Mouse (Mus musculus) MEL (cell line): ENCODE results near the gene Ifi206.

Source experiments
- BHLHE40 ChIP-seq: IDR thresholded peaks from 2 replicates; pipeline ENCODE4 v1.6.1; 2012; ENCODE audit warnings: low read depth, mild to moderate bottlenecking, inconsistent platforms, low read length, improper control_type of control experiment, borderline replicate concordance
- CTCF ChIP-seq, 3 experiments: IDR thresholded peaks in 2 of 3; conservative IDR thresholded peaks in 1 of 3; 2 replicates each; pipeline ENCODE4 v1.5.1; 2011 to 2012; ENCODE audit warnings: low read length in 3 of 3, low read depth in 2 of 3, mild to moderate bottlenecking in 2 of 3, improper control_type of control experiment in 1 of 3, inconsistent platforms in 1 of 3, mixed read lengths in 1 of 3, moderate library complexity in 1 of 3; ENCODE audit not compliant: control insufficient read depth in 1 of 3, insufficient read depth in 1 of 3, poor library complexity in 1 of 3, severe bottlenecking in 1 of 3
- POLR2A ChIP-seq, 2 experiments: IDR thresholded peaks; 2 replicates each; pipeline ENCODE4 v1.6.1; 2011 to 2012; ENCODE audit warnings: low read length in 2 of 2, mild to moderate bottlenecking in 2 of 2, control low read depth in 1 of 2, improper control_type of control experiment in 1 of 2, low read depth in 1 of 2, moderate library complexity in 1 of 2; ENCODE audit not compliant: control insufficient read depth in 1 of 2, insufficient read depth in 1 of 2, poor library complexity in 1 of 2

- no peak for TF ChIP-seq POLR2A (IDR thresholded peaks at IDR 0.05; ENCODE audit: control insufficient read depth in 1 of 2, insufficient read depth in 1 of 2, low read depth in 1 of 2, low read length in 2 of 2, poor library complexity in 1 of 2)
- TF ChIP-seq CTCF (IDR thresholded peaks at IDR 0.05 in 2 of 3, conservative IDR thresholded peaks at IDR 0.05 in 1 of 3; ENCODE audit: control insufficient read depth in 1 of 3, insufficient read depth in 1 of 3, low read depth in 2 of 3, low read length in 3 of 3, poor library complexity in 1 of 3, severe bottlenecking in 1 of 3): no peak
- TF ChIP-seq BHLHE40: no peak
Measured at GRCm38 (mm10) chr1:173427385-173427784, 63.5 kb downstream of the Ifi206 start.
